Mouse (Mus musculus) kidney, adult 18-20 months (tissue): ENCODE measurements around the gene Slc22a20.
A peak's percentile ranks its signal among the peaks of the same experiment; 100 is the strongest.

Experiments used
- DNase-seq: peaks from one replicate; pipeline ENCODE4 v3.0.0; 2021

Gene Slc22a20

GRCm38 (mm10) chr19:5922119-5922942, 63.6 kb downstream of the Slc22a20 start:
- DNase-seq, result no peak

GRCm38 (mm10) chr19:5921715-5922114, 64.2 kb downstream of the Slc22a20 start:
- DNase-seq, result peak; percentile 49
